Mouse (Mus musculus) lung, embryonic 15.5 days (tissue): ENCODE measurements around the gene Abcc5. TPM values are rescaled to one million over a fixed set of nuclear protein-coding genes. Genes with fewer than 3 reads are reported as not detected.

Source experiments
- ATAC-seq: fragments of 200-750 bp; cut with Nextera tagmentation; 2 replicates; pipeline ENCODE4 v1.8.0; 2017; ENCODE audit warnings: moderate number of reproducible peaks, borderline replicate concordance; ENCODE audit not compliant: low FRiP score, low TSS enrichment; ENCODE audit errors: extremely low read depth
- H3K27ac ChIP-seq: fragments of 300-500 bp; sonication (generic); 2 replicates; pipeline ENCODE4 v1.5.1; 2015; ENCODE audit warnings: moderate library complexity, mild to moderate bottlenecking, inconsistent platforms
- H3K27me3 ChIP-seq: fragments of 300-500 bp; sonication (generic); 2 replicates; pipeline ENCODE4 v1.6.1; 2015; ENCODE audit warnings: inconsistent platforms
- H3K36me3 ChIP-seq: fragments of 300-500 bp; sonication (generic); 2 replicates; pipeline ENCODE4 v1.6.1; 2015; ENCODE audit warnings: inconsistent platforms
- H3K4me1 ChIP-seq: fragments of 300-500 bp; sonication (generic); 2 replicates; pipeline ENCODE4 v1.6.1; 2015; ENCODE audit warnings: inconsistent platforms
- H3K4me2 ChIP-seq: fragments of 300-500 bp; sonication (generic); 2 replicates; pipeline ENCODE4 v1.6.1; 2015; ENCODE audit warnings: inconsistent platforms, mild to moderate bottlenecking, moderate library complexity
- H3K4me3 ChIP-seq: fragments of 300-500 bp; sonication (generic); 2 replicates; pipeline ENCODE4 v1.5.1; 2015; ENCODE audit warnings: mild to moderate bottlenecking, inconsistent platforms
- H3K9ac ChIP-seq: fragments of 300-500 bp; sonication (generic); 2 replicates; pipeline ENCODE4 v1.6.1; 2015; ENCODE audit warnings: inconsistent platforms
- H3K9me3 ChIP-seq: fragments of 300-500 bp; sonication (generic); 2 replicates; pipeline ENCODE4 v1.6.1; 2016; ENCODE audit warnings: inconsistent platforms
- WGBS: fragments of 180-500 bp; shearing (Covaris S2); methylation state at CpG from one replicate; pipeline ENCODE4 v1.1.7; 2015; 5-methylcytosine and 5-hydroxymethylcytosine counted together
- polyA plus RNA-seq: library from polyadenylated mRNA; unstranded; fragments of >200 nt; fragmentation: Nextera tagmentation; extraction: Ambion mirVana; gene quantifications from 2 replicates; pipeline ENCODE4 v1.2.1, GENCODE M21; 2015

Gene Abcc5
- polyA plus RNA-seq, 1 experiment from 2014 or later: 67.1 TPM

GRCm38 (mm10) chr16:20418054-20418453, 8.1 kb downstream of the Abcc5 start:
- Histone ChIP-seq H3K27me3 (no peaks in the 10 kb centered on the region), H3K27ac (no peak overlapping the region), H3K4me3 (no peak overlapping the region), H3K4me2 (no peak overlapping the region), H3K9ac (no peak overlapping the region), H3K4me1 (no peaks in the 10 kb centered on the region; the same call in 1 of the 2 replicates), H3K36me3 (peaks cover 11% of the 10 kb centered on the region), H3K9me3 (no peaks in the 10 kb centered on the region)
- 59% methylated on average over 2 of the region's 2 CpGs for WGBS
- ATAC-seq: no peak

GRCm38 (mm10) chr16:20416262-20416661, 9.9 kb downstream of the Abcc5 start:
- peaks cover 9% of the 10 kb centered on the region for H3K36me3 ChIP-seq
- no peak overlapping the region for H3K4me3 ChIP-seq
- 94% methylated on average over 2 of the region's 2 CpGs for WGBS
- no peak overlapping the region for H3K27ac ChIP-seq
- no peak for ATAC-seq
- H3K27me3 ChIP-seq: no peaks in the 10 kb centered on the region
- H3K9me3 ChIP-seq: no peaks in the 10 kb centered on the region
- H3K4me2 ChIP-seq: no peak overlapping the region
- no peak overlapping the region for H3K9ac ChIP-seq
- H3K4me1 ChIP-seq: no peaks in the 10 kb centered on the region; the same call in 1 of the 2 replicates

- 76% methylated on average over 6 of the region's 6 CpGs for WGBS
These were observed 10.4 kb downstream of the Abcc5 start for GRCm38 (mm10) chr16:20415804-20416203.

GRCm38 (mm10) chr16:20415211-20415610, 11.0 kb downstream of the Abcc5 start:
- no peak for ATAC-seq
- Histone ChIP-seq H3K4me3 (no peak overlapping the region), H3K27me3 (no peaks in the 10 kb centered on the region), H3K36me3 (0 out of 2 replicates have a peak, but pooled peaks cover 4% of the 10 kb centered on the region), H3K4me1 (no peaks in the 10 kb centered on the region; the same call in 1 of the 2 replicates), H3K9me3 (no peaks in the 10 kb centered on the region), H3K9ac (no peak overlapping the region), H3K4me2 (no peak overlapping the region), H3K27ac (no peak overlapping the region)
- 70% methylated on average over 2 of the region's 2 CpGs for WGBS

More at GRCm38 (mm10) chr16:20415804-20416203, 10.4 kb downstream of the Abcc5 start:
- Histone ChIP-seq H3K4me3 (no peak overlapping the region), H3K36me3 (peaks cover 4% of the 10 kb centered on the region; the same call in 1 of the 2 replicates), H3K9me3 (no peaks in the 10 kb centered on the region), H3K27ac (no peak overlapping the region), H3K4me1 (no peaks in the 10 kb centered on the region; the same call in 1 of the 2 replicates), H3K9ac (no peak overlapping the region), H3K27me3 (no peaks in the 10 kb centered on the region), H3K4me2 (no peak overlapping the region)
- ATAC-seq: no peak

GRCm38 (mm10) chr16:20413870-20414331, 12.3 kb downstream of the Abcc5 start:
- Histone ChIP-seq H3K9me3 (no peaks in the 10 kb centered on the region), H3K9ac (no peak overlapping the region), H3K4me3 (no peak overlapping the region), H3K27me3 (no peaks in the 10 kb centered on the region), H3K4me2 (no peak overlapping the region), H3K27ac (peak overlapping the region; percentile 12; the same call in 1 of the 2 replicates), H3K36me3 (0 out of 2 replicates have a peak, but pooled peaks cover 4% of the 10 kb centered on the region), H3K4me1 (no peaks in the 10 kb centered on the region; the same call in 1 of the 2 replicates)
- peak; percentile 72; the same call in 1 of the 2 replicates for ATAC-seq
- 48% methylated on average over 2 of the region's 2 CpGs for WGBS

- WGBS: 70% methylated on average over 8 of the region's 8 CpGs
- ATAC-seq: no peak
- H3K36me3 ChIP-seq: no peaks in the 10 kb centered on the region
- no peaks in the 10 kb centered on the region; the same call in 1 of the 2 replicates for H3K4me1 ChIP-seq
- no peak overlapping the region for H3K27ac ChIP-seq
- no peaks in the 10 kb centered on the region for H3K9me3 ChIP-seq
- no peaks in the 10 kb centered on the region for H3K27me3 ChIP-seq
- no peak overlapping the region for H3K9ac ChIP-seq
- H3K4me3 ChIP-seq: no peak overlapping the region
- no peak overlapping the region for H3K4me2 ChIP-seq
These were observed 14.1 kb downstream of the Abcc5 start for GRCm38 (mm10) chr16:20411958-20412570.

- no peak overlapping the region for H3K4me3 ChIP-seq
- no peaks in the 10 kb centered on the region for H3K27me3 ChIP-seq
- ATAC-seq: no peak
- H3K9ac ChIP-seq: no peak overlapping the region
- H3K9me3 ChIP-seq: no peaks in the 10 kb centered on the region
- no peak overlapping the region for H3K27ac ChIP-seq
- WGBS: 83% methylated on average over 4 of the region's 4 CpGs
- H3K4me2 ChIP-seq: no peak overlapping the region
- H3K4me1 ChIP-seq: no peaks in the 10 kb centered on the region
- peaks cover 22% of the 10 kb centered on the region for H3K36me3 ChIP-seq
These were observed 20.9 kb downstream of the Abcc5 start for GRCm38 (mm10) chr16:20405335-20405734.

- Histone ChIP-seq H3K4me1 (no peaks in the 10 kb centered on the region), H3K27ac (no peak overlapping the region), H3K9me3 (no peaks in the 10 kb centered on the region), H3K27me3 (no peaks in the 10 kb centered on the region), H3K4me3 (no peak overlapping the region), H3K9ac (no peak overlapping the region), H3K4me2 (no peak overlapping the region), H3K36me3 (peaks cover 40% of the 10 kb centered on the region)
- 80% methylated on average over 2 of the region's 2 CpGs for WGBS
- ATAC-seq: no peak
These were observed 22.9 kb downstream of the Abcc5 start for GRCm38 (mm10) chr16:20403327-20403726.

DNA sequence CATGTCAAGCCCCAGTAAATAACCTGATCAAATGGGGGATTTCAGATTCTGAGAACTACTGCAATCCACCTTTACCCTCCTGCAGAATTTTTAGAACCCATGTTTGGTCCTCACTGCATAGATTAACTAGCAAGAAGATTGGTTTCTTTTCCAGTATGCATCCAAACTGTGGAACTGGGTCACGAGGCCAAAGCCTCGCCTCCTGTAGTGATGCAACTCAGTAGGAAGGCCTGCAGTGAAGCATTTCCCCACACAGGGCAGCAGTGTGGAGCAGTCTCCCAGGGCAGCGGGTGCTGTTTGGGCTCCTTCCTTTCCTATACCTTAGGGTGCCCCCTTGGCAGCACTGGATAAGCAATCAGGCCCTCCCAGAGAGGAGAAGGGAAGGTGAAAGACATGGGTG, 24.6 kb downstream of the Abcc5 start:
- H3K4me3 ChIP-seq: no peak overlapping the region
- H3K36me3 ChIP-seq: peaks cover 41% of the 10 kb centered on the region
- ATAC-seq: no peak
- WGBS: 74% methylated on average over 3 of the region's 3 CpGs
- no peaks in the 10 kb centered on the region for H3K27me3 ChIP-seq
- no peak overlapping the region for H3K27ac ChIP-seq
- no peak overlapping the region for H3K9ac ChIP-seq
- H3K4me1 ChIP-seq: no peaks in the 10 kb centered on the region
- no peaks in the 10 kb centered on the region for H3K9me3 ChIP-seq
- H3K4me2 ChIP-seq: no peak overlapping the region

- Histone ChIP-seq H3K27me3 (no peaks in the 10 kb centered on the region), H3K4me1 (no peaks in the 10 kb centered on the region), H3K9me3 (no peaks in the 10 kb centered on the region), H3K27ac (no peak overlapping the region), H3K9ac (no peak overlapping the region), H3K4me2 (no peak overlapping the region), H3K4me3 (no peak overlapping the region), H3K36me3 (peaks cover 42% of the 10 kb centered on the region)
- no peak for ATAC-seq
- WGBS: 92% methylated on average over 12 of the region's 12 CpGs
These were observed 25.2 kb downstream of the Abcc5 start for GRCm38 (mm10) chr16:20400707-20401591.

GRCm38 (mm10) chr16:20396851-20397250, 29.3 kb downstream of the Abcc5 start:
- 92% methylated on average over 10 of the region's 10 CpGs for WGBS
- H3K4me3 ChIP-seq: no peak overlapping the region
- H3K9me3 ChIP-seq: no peaks in the 10 kb centered on the region
- no peak overlapping the region for H3K9ac ChIP-seq
- H3K27ac ChIP-seq: no peak overlapping the region
- 0 out of 2 replicates have a peak, but pooled peaks cover 4% of the 10 kb centered on the region for H3K4me1 ChIP-seq
- H3K36me3 ChIP-seq: peaks cover 33% of the 10 kb centered on the region
- ATAC-seq: no peak
- H3K4me2 ChIP-seq: no peak overlapping the region
- no peaks in the 10 kb centered on the region for H3K27me3 ChIP-seq
